Mouse (Mus musculus) kidney, adult 2 months (tissue): ENCODE results near the gene Kremen2. TPM values are rescaled to one million over a fixed set of nuclear protein-coding genes. Genes with fewer than 3 reads are reported as not detected.
"Not testable (repeated sequence)": the region's sequence is repeated elsewhere in the genome, so short reads cannot be mapped to it uniquely, and the experiment has no call there.

ENCODE experiments used
- DNase-seq: peaks from one replicate; pipeline ENCODE4 v3.0.0; 2021
- H3K27ac ChIP-seq: fragments of 200-500 bp; 2 replicates; pipeline ENCODE4 v1.5.1; 2012; ENCODE audit warnings: low read depth, low read length, control low read depth, inconsistent platforms; ENCODE audit not compliant: insufficient read depth
- H3K27me3 ChIP-seq: fragments of 200-500 bp; replicated peaks from 2 replicates; pipeline ENCODE4 v1.6.1; 2012; ENCODE audit warnings: mild to moderate bottlenecking, moderate library complexity, low read length, inconsistent platforms; ENCODE audit not compliant: control insufficient read depth, insufficient read depth
- H3K36me3 ChIP-seq: fragments of 200-500 bp; 2 replicates; pipeline ENCODE4 v1.6.1; 2012; ENCODE audit warnings: mild to moderate bottlenecking, moderate library complexity, low read length, inconsistent platforms; ENCODE audit not compliant: control insufficient read depth, insufficient read depth
- H3K4me1 ChIP-seq: fragments of 200-500 bp; 2 replicates; pipeline ENCODE4 v1.6.1; 2011; ENCODE audit warnings: low read length; ENCODE audit not compliant: control insufficient read depth, insufficient read depth
- H3K4me3 ChIP-seq: fragments of 200-500 bp; 2 replicates; pipeline ENCODE4 v1.5.1; 2011; ENCODE audit warnings: mild to moderate bottlenecking, low read depth, low read length, control low read depth; ENCODE audit not compliant: insufficient read depth
- CTCF ChIP-seq: fragments of 200-500 bp; conservative IDR thresholded peaks from 2 replicates; pipeline ENCODE4 v1.5.1; 2011; ENCODE audit warnings: low read depth, mild to moderate bottlenecking, control low read depth, low read length, moderate library complexity, mixed read lengths; ENCODE audit not compliant: insufficient read depth, insufficient read length
- POLR2A ChIP-seq: fragments of 200-500 bp; IDR thresholded peaks from one replicate; pipeline ENCODE4 v1.6.1; 2011; ENCODE audit warnings: low read depth, low read length, control low read depth
- WGBS: fragments of 180-500 bp; shearing (Covaris S2); methylation state at CpG from one replicate; pipeline ENCODE4 v1.1.7; 2018; 5-methylcytosine and 5-hydroxymethylcytosine counted together
- polyA plus RNA-seq: library from polyadenylated mRNA; depleted of rRNA; stranded (reverse); fragments of >200 nt; gene quantifications from 2 replicates; pipeline ENCODE4 v1.2.3, GENCODE M21; 2012

Gene Kremen2
- polyA plus RNA-seq, 1 experiment: 0.17 TPM

- DNase-seq: no peak
- Histone ChIP-seq H3K4me1 (no peaks in the 10 kb centered on the region; the same call in 1 of the 2 replicates), H3K27me3 (no peaks in the 10 kb centered on the region), H3K27ac (no peak overlapping the region), H3K4me3 (no peak overlapping the region), H3K36me3 (no peaks in the 10 kb centered on the region)
- WGBS: 67% methylated on average over 6 of the region's 6 CpGs
- TF ChIP-seq CTCF: no peak
- TF ChIP-seq POLR2A: no peak
Measured at GRCm38 (mm10) chr17:23773676-23774075, 28.0 kb upstream of the Kremen2 start.

DNA sequence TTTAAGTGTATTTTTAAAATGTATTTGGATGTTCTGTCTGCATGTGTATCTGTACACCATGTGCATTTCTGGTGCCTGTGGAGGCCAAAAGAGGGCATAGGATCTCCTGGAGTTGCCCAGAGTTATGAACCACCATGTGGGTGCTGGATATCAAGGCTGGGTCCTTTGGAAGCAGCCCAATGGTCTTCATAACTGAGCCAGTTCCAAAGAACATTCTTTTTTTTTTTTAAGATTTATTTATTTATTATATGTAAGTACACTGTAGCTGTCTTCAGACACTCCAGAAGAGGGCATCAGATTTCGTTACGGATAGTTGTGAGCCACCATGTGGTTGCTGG is 26.6 kb upstream of the Kremen2 start:
- H3K4me1 ChIP-seq, H3K36me3 ChIP-seq, H3K27me3 ChIP-seq, DNase-seq, H3K4me3 ChIP-seq, H3K27ac ChIP-seq: not testable (repeated sequence)
- 62% methylated on average over 2 of the region's 2 CpGs for WGBS

GRCm38 (mm10) chr17:23771284-23772218 is 25.9 kb upstream of the Kremen2 start, which contains the start of gene Flywch1:
Flywch1 (minus strand) TSS chr17:23771602.
- Histone ChIP-seq H3K36me3 (no peaks in the 10 kb centered on the region), H3K4me3 (peak within 1 kb of the TSS; percentile 93), H3K27me3 (no peaks in the 10 kb centered on the region), H3K27ac (peak within 1 kb of the TSS; percentile 59), H3K4me1 (no peaks in the 10 kb centered on the region; the same call in 1 of the 2 replicates)
- TF ChIP-seq POLR2A (peak; percentile 5), CTCF (no peak)
- 3% methylated on average over 57 of the region's 58 CpGs for WGBS
- DNase-seq: peak; percentile 100

DNA sequence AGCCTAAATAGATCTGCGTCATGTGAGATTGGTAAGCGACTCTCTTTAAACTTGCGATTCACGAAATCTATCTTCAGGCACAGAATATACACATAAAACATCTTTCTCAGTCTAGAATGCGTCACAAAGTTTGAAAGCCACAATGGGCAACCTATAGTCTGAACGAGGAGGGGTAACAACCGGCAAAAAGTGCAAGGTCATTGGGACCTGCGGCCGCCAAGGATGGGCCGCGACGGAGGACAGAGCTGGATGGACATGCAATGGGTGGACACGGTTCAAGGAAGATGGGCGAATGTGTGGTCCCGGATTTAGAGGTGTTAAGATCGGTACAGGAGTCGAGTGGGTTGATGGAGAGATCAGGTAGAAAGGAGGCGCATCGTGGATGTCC is 25.3 kb upstream of the Kremen2 start:
- H3K4me1 ChIP-seq: no peaks in the 10 kb centered on the region; the same call in 1 of the 2 replicates
- H3K27ac ChIP-seq: peak overlapping the region; percentile 59
- H3K27me3 ChIP-seq: no peaks in the 10 kb centered on the region
- under 1% methylated on average over 19 of the region's 19 CpGs for WGBS
- peak overlapping the region; percentile 93 for H3K4me3 ChIP-seq
- no peak for DNase-seq
- no peaks in the 10 kb centered on the region for H3K36me3 ChIP-seq
- TF ChIP-seq POLR2A (no peak), CTCF (no peak)

GRCm38 (mm10) chr17:23770493-23770892 is 24.9 kb upstream of the Kremen2 start:
- Histone ChIP-seq H3K27ac (no peak overlapping the region), H3K36me3 (no peaks in the 10 kb centered on the region)

DNA sequence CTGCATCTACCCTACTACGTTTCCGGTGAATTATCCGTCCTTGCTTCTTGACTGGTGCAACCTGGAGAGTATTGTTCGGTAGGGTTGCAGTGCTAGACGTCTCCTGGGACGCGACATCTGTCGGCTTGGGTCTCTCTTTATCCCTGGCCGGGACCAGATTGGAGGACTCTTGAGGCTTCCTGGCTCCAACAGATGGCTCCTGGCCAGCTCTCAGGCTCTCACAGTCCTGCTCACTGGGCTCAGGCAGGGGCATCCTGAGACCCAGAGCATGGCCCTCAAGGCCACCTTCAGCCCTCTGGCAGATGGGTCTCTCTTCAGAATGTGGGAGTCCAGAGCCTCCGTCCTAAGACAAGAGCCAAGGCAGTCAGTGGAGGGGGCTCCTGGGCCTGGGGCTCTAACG is 17.3 kb upstream of the Kremen2 start:
- WGBS: 88% methylated on average over 11 of the region's 11 CpGs
- Histone ChIP-seq H3K4me3 (no peak overlapping the region), H3K27ac (no peak overlapping the region), H3K4me1 (no peaks in the 10 kb centered on the region), H3K36me3 (no peaks in the 10 kb centered on the region), H3K27me3 (no peaks in the 10 kb centered on the region)
- TF ChIP-seq CTCF (no peak), POLR2A (no peak)
- DNase-seq: no peak

More at GRCm38 (mm10) chr17:23770493-23770892, 24.9 kb upstream of the Kremen2 start:
- 48% methylated on average over 2 of the region's 2 CpGs for WGBS
- H3K4me3 ChIP-seq: peak overlapping the region; percentile 93
- no peaks in the 10 kb centered on the region; the same call in 1 of the 2 replicates for H3K4me1 ChIP-seq
- TF ChIP-seq POLR2A: no peak
- no peak for TF ChIP-seq CTCF
- H3K27me3 ChIP-seq: no peaks in the 10 kb centered on the region
- no peak for DNase-seq

GRCm38 (mm10) chr17:23761155-23761554 is 15.5 kb upstream of the Kremen2 start:
- H3K36me3 ChIP-seq: no peaks in the 10 kb centered on the region
- no peak overlapping the region for H3K4me3 ChIP-seq
- no peaks in the 10 kb centered on the region for H3K27me3 ChIP-seq
- WGBS: over 99% methylated on average over 3 of the region's 3 CpGs
- no peak overlapping the region for H3K27ac ChIP-seq
- H3K4me1 ChIP-seq: no peaks in the 10 kb centered on the region
- TF ChIP-seq POLR2A (no peak), CTCF (no peak)
- no peak for DNase-seq
